Mouse (Mus musculus) heart, postnatal 0 days (tissue): ENCODE results near the gene Tedc2. TPM values are rescaled to one million over a fixed set of nuclear protein-coding genes. Genes with fewer than 3 reads are reported as not detected.

Experiments used
- ATAC-seq: fragments of 200-750 bp; cut with Nextera tagmentation; 2 replicates; pipeline ENCODE4 v1.8.0; 2017; ENCODE audit warnings: low read depth, moderate number of reproducible peaks, moderate library complexity; ENCODE audit not compliant: insufficient read depth
- DNase-seq: peaks from one replicate; pipeline ENCODE4 v3.0.0-alpha.2; 2016; ENCODE audit warnings: low spot score
- H3K27ac ChIP-seq: fragments of 300-500 bp; sonication (generic); 2 replicates; pipeline ENCODE4 v1.5.1; 2014; ENCODE audit warnings: low read depth, mild to moderate bottlenecking
- H3K27me3 ChIP-seq: fragments of 300-500 bp; sonication (generic); 2 replicates; pipeline ENCODE4 v1.6.1; 2014; ENCODE audit warnings: low read length, mixed read lengths; ENCODE audit not compliant: control insufficient read depth, insufficient read depth
- H3K36me3 ChIP-seq: fragments of 300-500 bp; sonication (generic); replicated peaks from 2 replicates; pipeline ENCODE4 v1.6.1; 2014; ENCODE audit warnings: low read length, mixed read lengths; ENCODE audit not compliant: control insufficient read depth, insufficient read depth
- H3K4me1 ChIP-seq: fragments of 300-500 bp; sonication (generic); 2 replicates; pipeline ENCODE4 v1.6.1; 2014; ENCODE audit warnings: antibody characterized with exemption; ENCODE audit not compliant: control insufficient read depth, insufficient read depth
- H3K4me2 ChIP-seq: fragments of 300-500 bp; sonication (generic); 2 replicates; pipeline ENCODE4 v1.6.1; 2014; ENCODE audit warnings: low read depth, mild to moderate bottlenecking, low read length, moderate library complexity
- H3K4me3 ChIP-seq: fragments of 300-500 bp; sonication (generic); 2 replicates; pipeline ENCODE4 v1.5.1; 2014; ENCODE audit warnings: low read depth, low read length
- H3K9ac ChIP-seq: fragments of 300-500 bp; sonication (generic); replicated peaks from 2 replicates; pipeline ENCODE4 v1.6.1; 2014; ENCODE audit warnings: low read depth, low read length, mixed read lengths
- H3K9me3 ChIP-seq: fragments of 300-500 bp; sonication (generic); replicated peaks from 2 replicates; pipeline ENCODE4 v1.6.1; 2016; ENCODE audit warnings: low read length; ENCODE audit not compliant: control insufficient read depth
- CTCF ChIP-seq: IDR thresholded peaks from 2 replicates; pipeline ENCODE4 v1.5.1; 2016; ENCODE audit warnings: antibody characterized with exemption, control low read depth, low read depth
- EP300 ChIP-seq: IDR thresholded peaks from 2 replicates; pipeline ENCODE4 v1.6.1; 2016; ENCODE audit warnings: antibody characterized with exemption, low read depth
- WGBS: fragments of 180-500 bp; shearing (Covaris S2); extraction: QIAGEN DNeasy Blood & Tissue Kit; methylation state at CpG from one replicate; pipeline ENCODE4 v1.1.7; 2014; 5-methylcytosine and 5-hydroxymethylcytosine counted together
- polyA plus RNA-seq: library from polyadenylated mRNA; unstranded; fragments of >200 nt; fragmentation: Nextera tagmentation; extraction: Ambion mirVana; gene quantifications from 2 replicates; pipeline ENCODE4 v1.2.1, GENCODE M21; 2015
- total RNA-seq: library from RNA; depleted of rRNA; stranded (reverse); fragments of >200 nt; gene quantifications from 2 replicates; pipeline ENCODE4 v1.2.3, GENCODE M21; 2014; ENCODE audit warnings: low replicate concordance

The Tedc2 gene
- total and polyA plus RNA-seq, 2 experiments from 2014 or later, result 3.1 to 12.7 TPM

DNA sequence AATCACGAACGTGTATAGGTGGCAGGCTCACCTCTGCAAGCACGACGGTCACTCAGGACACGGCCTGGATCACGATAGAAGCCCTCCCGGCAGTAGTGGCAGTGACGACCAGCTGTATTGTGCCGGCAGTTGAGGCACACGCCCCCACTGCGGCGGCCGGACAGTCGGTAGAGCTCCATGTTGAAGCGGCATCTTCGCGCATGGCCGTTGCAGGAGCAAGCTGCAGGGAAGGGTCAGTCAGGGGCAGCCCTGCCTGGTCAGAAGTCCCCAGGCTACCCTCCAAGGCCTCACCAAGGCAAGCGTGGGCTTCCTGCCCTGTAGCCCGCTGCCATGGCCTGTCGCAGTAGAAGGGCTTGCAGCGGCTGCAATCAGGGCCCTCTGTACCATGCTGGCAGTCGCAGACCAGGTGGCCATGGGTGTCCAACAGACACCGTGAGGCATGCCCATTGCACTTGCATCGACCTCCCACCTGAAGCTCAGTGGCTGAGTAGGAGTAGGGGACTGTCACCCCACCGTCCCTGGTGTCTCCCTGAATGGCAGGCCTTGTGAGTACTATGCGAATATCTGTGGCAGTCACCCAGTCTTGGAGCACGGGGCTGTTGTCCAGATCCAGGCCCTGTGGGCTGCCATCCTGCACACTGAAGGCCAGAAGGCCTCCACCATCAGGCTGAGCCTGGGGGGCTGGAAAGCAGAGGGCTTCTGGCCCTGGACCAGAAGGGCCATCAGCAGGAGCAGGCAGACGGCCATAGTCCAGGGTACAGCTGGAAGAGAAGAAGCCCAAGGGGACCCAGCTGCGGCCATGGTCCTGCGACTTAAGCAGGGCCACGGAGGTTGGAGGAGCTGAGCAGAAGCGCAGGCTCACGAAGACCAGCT lies 12.6 kb downstream of the Tedc2 start:
- H3K36me3 ChIP-seq, result no peaks in the 10 kb centered on the region
- H3K27ac ChIP-seq, result no peak overlapping the region
- 0 out of 2 replicates have a peak overlapping the region, but pooled peaks have one; percentile 49 for H3K9ac ChIP-seq
- H3K27me3 ChIP-seq, result peaks cover 48% of the 10 kb centered on the region
- TF ChIP-seq CTCF (no peak), EP300 (no peak)
- H3K4me2 ChIP-seq, result peak overlapping the region; percentile 71
- DNase-seq (no peak), ATAC-seq (no peak)
- peak overlapping the region; percentile 39; the same call in 1 of the 2 replicates for H3K4me3 ChIP-seq
- WGBS, result 79% methylated on average over 34 of the region's 34 CpGs
- H3K4me1 ChIP-seq, result peaks cover 49% of the 10 kb centered on the region
- H3K9me3 ChIP-seq, result no peaks in the 10 kb centered on the region

DNA sequence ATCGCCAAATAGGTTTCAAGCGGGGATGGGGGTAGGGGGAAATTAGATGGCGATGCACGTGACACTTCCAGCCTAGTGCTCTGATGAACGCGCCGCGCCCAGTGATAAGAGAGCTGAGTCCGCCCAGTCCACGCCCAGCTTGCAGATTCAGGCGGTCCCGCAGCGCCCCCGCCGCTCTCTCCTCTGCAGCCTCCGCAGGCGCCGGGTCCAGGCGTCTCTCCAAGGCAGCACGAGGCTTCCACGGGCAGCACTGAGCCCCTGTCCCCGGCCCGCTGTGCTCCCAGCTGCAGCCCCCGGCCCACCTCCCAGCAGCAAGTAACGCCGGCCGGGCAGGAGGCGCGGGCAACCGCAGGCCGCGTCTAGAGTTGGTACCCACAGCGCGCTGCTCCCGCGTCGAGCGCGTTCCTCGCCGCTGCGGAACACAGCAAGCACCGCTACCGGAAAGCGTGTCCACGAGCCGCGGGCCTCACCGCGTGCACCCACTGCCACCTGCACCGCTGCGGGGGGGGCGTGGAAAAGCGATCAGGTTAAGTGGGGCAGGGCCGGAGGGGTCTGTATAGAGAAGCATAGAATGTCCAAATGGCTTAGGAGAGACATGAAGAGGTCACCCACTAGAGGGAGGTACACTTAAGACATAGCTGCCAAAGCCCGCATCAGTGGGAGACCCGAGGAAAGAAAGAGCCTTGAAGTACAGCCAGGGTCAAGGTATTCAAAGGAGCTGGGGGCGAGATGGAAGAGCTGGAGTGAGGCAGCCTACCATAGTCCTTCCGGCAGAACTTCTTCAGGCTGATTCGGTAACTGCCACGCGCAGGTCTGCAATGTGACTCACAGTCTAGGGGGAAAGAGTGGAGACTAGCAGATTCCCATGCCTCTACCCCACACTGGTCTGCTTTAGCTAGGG lies 13.9 kb downstream of the Tedc2 start:
- Histone ChIP-seq H3K9ac (no peak overlapping the region), H3K4me1 (peaks cover 52% of the 10 kb centered on the region), H3K27ac (no peak overlapping the region), H3K4me2 (peak overlapping the region; percentile 92), H3K36me3 (no peaks in the 10 kb centered on the region), H3K4me3 (peak overlapping the region; percentile 70), H3K9me3 (no peaks in the 10 kb centered on the region), H3K27me3 (peaks cover 48% of the 10 kb centered on the region)
- TF ChIP-seq CTCF (no peak), EP300 (no peak)
- DNase-seq (no peak), ATAC-seq (no peak)
- 9% methylated on average over 62 of the region's 62 CpGs for WGBS

DNA sequence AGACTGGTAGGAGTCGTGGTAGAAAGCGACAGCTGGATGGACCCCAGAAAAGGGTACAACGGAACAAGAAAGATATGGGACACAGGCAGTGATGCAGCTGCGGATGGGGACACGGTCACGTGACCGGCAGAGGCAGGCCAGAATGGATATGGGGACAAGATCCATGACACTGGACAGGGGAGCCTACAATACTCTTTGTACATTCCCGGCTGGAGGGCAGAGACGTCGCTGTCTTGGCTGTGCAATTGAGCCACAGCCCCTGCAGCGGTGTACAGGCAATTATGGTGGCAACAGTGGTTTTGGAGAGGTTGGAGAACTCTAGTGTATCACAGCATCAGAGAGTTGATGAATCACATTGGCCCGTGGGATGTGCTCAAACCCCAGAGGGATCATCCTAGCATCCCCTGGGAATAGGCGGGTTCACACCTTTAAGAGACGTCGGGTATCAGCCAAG lies 14.7 kb downstream of the Tedc2 start:
- ATAC-seq (peak; percentile 22; the same call in 1 of the 2 replicates), DNase-seq (no peak)
- peaks cover 52% of the 10 kb centered on the region for H3K4me1 ChIP-seq
- H3K4me2 ChIP-seq, result peak overlapping the region; percentile 92
- H3K4me3 ChIP-seq, result peak overlapping the region; percentile 70
- peaks cover 45% of the 10 kb centered on the region for H3K27me3 ChIP-seq
- H3K9me3 ChIP-seq, result no peaks in the 10 kb centered on the region
- no peaks in the 10 kb centered on the region for H3K36me3 ChIP-seq
- no peak for TF ChIP-seq EP300
- no peak for TF ChIP-seq CTCF
- H3K9ac ChIP-seq, result no peak overlapping the region
- WGBS, result 5% methylated on average over 15 of the region's 15 CpGs
- H3K27ac ChIP-seq, result no peak overlapping the region

DNA sequence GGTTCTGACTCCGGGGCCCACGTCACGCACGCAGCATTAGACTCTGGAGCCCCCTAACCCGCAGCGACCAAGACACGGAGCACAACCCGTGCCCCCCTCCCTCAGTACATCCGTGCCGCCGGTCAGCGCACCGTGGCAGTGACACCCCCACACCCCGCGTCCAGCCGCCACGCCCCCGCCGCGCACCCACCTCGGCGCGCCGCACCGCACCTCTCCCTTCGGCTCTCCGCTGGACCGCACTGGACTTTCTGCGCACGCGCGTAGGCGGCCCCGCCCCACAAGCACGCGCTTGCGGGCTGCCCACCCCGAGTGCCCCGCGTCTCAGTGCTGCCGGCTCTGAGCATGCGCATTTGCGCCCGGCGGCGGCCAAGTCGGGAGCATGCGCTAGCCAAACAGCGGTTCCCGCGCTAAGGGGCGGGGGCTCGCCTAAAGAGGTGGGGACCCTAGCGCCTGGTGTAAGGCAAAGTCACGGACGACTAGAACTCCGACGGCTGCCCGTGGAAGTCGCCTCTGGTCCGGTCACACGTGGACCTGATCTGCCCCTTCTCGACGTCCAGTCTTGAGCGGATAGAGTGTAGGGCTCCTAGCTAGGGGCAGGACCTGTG lies 15.3 kb downstream of the Tedc2 start, which contains the start of gene Tbc1d24:
TSS of gene Tbc1d24 (minus strand) at position 279 of the 605 bp plus-strand sequence.
- peak; percentile 76 for DNase-seq
- no peaks in the 10 kb centered on the region for H3K36me3 ChIP-seq
- H3K4me1 ChIP-seq, result peaks cover 52% of the 10 kb centered on the region
- ATAC-seq, result peak; percentile 79
- peaks cover 40% of the 10 kb centered on the region for H3K27me3 ChIP-seq
- H3K27ac ChIP-seq, result peak within 1 kb of the TSS; percentile 11
- under 1% methylated on average over 65 of the region's 65 CpGs for WGBS
- peak within 1 kb of the TSS; percentile 70 for H3K4me3 ChIP-seq
- no peak for TF ChIP-seq EP300
- TF ChIP-seq CTCF, result no peak
- H3K9ac ChIP-seq, result peak within 1 kb of the TSS; percentile 45
- H3K9me3 ChIP-seq, result no peaks in the 10 kb centered on the region
- H3K4me2 ChIP-seq, result peak within 1 kb of the TSS; percentile 92

DNA sequence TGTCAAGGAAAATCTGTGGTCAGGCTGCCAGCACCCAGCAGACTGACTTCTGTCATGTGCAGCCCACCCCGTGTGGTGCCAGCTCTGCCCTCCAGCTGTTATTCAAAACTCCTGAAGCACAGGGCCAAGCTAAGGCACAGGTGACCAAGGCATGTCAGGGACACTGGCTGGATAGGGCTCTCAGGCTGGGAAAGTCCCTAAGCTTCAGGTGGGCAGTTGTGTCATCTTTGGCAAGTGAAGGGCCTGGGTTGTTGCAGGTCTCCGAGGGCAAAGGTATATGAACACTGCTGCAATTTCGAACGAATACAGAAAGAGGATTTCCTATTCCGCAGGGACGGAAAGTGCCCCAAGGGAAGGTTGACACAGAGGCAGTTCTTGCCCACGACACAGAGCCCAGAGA lies 15.8 kb downstream of the Tedc2 start:
- no peak for ATAC-seq
- no peaks in the 10 kb centered on the region for H3K9me3 ChIP-seq
- H3K9ac ChIP-seq, result peak overlapping the region; percentile 45
- no peak for DNase-seq
- TF ChIP-seq EP300 (no peak), CTCF (no peak)
- peak overlapping the region; percentile 11; the same call in 1 of the 2 replicates for H3K27ac ChIP-seq
- peak overlapping the region; percentile 92 for H3K4me2 ChIP-seq
- peaks cover 55% of the 10 kb centered on the region for H3K4me1 ChIP-seq
- peaks cover 35% of the 10 kb centered on the region for H3K27me3 ChIP-seq
- peak overlapping the region; percentile 70 for H3K4me3 ChIP-seq
- WGBS, result 7% methylated on average over 7 of the region's 7 CpGs
- no peaks in the 10 kb centered on the region for H3K36me3 ChIP-seq
